Mouse (Mus musculus): ENCODE measurements at regions not wholly inside any gene's neighbourhood (a gene's known extent, or its start where the extent isn't known, plus 50 kb on each side); places are given as distances from the start of the nearest gene placed in this dataset.

DNA sequence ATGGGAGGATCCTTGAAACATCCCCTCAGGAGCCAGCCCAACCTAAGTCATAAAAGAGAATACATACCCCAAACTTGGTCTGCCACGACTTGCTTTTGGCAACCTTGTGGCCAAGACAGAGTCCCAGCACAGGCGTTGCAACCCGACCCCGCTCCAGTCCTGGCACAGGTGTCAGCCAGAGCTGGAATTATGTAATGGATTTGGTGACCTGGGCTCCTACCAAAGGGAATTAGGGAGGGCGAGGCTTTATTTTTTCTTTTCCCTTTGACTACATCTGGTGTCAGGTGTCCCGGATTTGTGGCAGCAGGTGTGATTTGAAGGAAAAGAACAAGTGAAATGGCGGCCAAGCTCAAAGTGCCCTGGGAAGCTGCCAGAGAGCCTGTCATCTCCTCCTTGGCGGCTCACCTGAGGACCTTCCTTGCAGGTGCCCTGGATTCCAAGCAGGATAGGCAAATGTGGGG, 212.9 kb downstream of the Mef2c start:
- DNase-seq (ENCODE audit: low read depth, low spot score), result no peak

DNA sequence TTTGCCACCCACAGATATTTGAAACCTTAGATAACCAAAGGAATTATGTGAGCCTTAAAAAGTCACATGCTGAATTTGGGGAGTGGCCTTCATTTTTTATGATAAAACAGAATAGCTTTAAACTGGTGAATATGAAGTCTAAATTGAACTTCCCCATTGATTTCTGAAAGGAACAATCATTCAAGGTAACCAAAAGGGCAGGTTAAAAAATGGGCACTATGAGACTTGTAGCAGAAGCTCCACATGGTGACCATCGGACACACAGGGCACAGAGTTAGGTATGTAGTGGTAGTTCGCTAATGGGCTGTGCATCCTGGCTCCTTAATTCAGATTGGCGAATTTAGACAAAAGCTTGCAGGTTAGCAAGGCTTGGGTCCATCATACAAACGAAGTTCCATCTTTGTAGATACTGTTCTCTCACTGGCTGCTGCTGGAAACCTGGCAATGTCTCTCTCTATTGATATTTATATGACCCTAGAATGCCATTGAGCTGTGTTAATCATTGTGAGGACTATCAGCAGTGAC, 213.9 kb downstream of the Mef2c start:
- no peak for DNase-seq (ENCODE audit: low read depth, low spot score)

DNA sequence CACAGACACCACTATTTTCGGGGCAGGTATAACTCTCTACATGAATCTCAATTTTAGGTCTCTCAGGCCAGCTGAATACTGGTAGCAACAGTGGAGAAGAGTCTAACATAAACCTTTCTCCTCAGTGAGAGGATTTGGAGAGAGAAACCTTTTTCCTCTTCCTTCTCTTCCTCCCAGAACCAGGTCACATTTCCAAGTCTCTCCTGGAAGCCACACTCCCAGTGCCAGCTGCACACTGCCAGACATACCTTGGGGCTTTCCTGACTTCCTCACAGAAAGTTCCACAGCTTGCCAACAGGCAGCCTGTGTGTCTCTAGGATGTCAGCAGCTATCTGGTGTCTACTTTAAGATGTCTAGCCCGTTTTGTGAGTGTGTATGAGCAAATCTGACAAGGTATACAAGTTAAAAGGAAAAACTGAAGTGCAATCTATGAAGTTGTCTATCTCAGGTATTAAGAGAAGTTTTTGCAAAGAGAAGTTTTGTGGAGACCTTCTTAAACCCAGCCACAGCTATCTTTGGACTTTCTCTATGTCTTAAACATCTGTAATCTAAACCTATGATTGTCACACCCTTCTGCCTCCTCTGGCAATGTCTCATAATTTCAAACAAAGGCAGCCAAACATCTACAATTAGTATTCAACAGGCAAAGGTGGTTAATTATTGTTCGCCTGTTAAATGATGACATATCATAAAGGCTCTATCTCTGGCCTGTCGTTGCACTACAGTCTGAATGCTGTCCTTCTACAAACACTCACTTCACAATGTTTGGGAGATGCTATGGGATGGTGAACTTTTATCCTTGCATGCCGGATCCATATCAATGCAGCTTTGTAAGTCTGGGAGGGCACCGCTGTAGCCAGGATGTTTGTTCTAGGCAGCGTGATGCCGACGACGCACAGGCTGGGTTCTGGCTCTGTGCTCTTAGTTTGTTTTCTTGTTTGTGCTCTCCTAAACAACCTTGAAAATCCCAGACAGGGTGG, 214.9 kb downstream of the Mef2c start:
- no peak for DNase-seq (ENCODE audit: low read depth, low spot score)

DNA sequence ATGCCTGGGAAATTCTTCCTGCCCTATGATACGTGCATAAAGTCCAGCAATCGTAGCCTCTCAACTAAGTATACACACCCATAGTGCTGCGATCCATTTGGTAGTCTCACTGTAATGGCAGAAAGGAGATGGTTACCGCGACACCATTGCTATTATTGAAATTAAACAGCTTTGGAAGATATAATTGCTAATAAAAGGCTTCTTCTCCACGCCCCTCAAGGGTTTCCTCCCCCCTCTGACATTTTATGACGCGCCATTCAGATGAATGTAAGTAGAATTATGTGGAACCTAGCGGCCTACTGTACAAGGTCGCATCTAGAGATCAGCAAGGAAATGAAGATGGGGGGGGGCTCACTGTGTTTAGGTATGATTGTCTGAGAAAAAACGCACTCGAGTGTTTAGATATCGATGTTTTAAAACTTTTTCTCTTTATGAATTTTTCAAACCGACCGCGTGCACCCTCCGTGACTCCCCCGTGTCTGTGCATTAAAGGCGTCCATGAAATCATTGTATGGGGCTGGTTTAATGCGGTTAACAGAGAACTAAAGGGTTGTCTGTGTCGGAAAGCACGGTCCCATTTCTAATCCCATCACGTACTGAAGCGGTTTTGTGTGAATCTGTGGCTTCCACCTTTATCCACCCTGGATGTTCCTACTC, 215.9 kb downstream of the Mef2c start:
- no peak for DNase-seq (ENCODE audit: low read depth, low spot score)

DNA sequence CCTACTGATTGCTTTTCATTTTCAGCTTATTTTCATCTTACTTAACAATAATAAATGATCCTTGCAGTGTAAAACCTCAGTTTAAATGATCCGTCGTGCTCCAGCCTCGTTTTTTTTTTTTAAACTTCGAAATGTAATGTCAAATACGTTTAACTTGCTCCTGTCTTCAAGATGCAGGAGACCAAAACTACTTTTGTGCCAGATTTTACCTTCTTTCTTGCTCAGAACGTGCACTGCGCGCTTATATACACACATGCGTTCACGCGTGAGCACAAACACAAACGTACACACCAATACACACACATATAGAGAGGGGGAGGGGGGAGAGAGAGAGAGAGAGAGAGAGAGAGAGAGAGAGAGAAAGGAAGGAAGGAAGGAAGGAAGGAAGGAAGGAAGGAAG, 216.5 kb downstream of the Mef2c start:
- no peak for DNase-seq (ENCODE audit: low read depth, low spot score)

DNA sequence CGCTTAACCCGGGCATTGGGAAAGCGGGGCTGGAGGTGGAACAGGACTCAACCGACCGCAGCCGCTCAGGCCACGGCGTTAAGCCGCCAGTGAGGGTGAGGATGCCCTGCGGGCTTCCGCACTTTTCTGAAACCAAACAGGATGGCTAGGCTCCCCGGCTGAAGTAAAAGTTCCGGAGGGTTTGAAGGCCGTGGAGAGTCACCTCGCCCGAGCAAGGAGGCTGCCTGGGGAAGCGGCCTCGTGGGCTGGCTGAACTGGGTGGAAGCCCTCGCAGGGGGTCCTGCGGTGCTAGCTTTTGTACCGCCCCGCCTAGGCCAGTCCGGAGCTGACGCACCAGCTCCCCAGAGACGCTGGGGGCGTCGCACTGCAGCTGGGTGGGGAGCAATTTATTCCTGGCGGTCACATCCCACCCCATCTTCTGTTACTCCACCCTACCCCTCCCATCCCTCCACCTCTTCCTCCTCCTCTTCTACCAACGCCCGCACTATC, 217.1 kb downstream of the Mef2c start:
- no peak for DNase-seq (ENCODE audit: low read depth, low spot score)

DNA sequence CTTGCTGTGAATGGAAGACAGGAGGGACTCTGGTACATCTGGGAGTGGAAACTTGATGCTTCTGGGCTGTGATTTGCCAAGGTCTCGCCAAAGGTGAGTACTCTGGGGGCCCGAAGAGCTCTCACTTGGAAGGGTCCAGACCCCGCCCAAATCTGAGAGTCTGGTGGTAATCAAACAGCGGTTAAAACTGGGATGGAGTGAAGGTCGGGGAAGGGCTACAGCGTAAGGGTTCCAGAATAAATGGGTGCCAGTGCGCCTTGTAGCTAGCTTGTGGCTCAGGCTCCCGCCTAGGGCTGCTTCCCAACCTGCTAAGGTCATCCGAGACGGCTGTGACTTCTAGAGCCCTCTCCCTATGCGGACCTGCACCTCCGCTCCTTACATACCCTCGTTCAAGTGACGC, 217.7 kb downstream of the Mef2c start:
- DNase-seq (ENCODE audit: low read depth, low spot score), result no peak

DNA sequence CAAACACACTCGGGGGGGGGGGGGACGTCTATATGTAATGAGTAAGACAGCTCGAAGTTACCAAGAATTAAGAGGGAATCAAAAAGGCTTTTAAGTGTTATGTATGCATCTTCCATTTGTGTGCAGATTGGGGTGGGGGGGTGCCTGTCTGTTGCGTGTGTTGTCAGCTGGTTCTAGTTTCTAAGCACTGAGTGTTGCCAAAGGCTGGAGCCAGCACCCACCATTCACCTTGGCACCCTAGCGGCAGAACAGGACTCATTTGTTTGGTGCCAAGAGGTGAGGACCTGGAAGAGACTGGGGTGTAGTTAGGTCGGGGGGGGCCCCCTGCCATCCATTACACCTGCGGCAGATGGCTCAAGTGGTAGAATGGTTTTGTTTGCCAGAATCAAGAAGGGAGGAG, 218.4 kb downstream of the Mef2c start:
- no peak for DNase-seq (ENCODE audit: low read depth, low spot score)

DNA sequence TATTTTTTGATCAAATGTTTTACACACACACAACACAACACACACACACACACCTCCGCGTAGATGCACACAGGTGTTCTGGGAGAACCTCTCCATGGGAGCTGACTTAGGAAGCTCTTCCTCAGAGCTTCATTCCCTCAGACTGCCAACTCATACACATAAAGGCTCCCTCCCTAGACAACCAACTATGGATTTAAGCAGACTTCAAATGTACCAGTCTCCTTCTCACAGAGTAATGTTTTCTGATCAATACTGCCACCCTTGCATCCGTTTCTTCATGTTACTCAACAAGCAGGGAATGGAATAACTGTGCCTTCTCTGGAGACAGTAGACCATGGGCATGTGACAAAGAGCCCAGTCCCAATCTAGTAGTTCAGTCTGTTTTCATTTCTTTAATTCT, 219.0 kb downstream of the Mef2c start:
- DNase-seq (ENCODE audit: low read depth, low spot score), result no peak

DNA sequence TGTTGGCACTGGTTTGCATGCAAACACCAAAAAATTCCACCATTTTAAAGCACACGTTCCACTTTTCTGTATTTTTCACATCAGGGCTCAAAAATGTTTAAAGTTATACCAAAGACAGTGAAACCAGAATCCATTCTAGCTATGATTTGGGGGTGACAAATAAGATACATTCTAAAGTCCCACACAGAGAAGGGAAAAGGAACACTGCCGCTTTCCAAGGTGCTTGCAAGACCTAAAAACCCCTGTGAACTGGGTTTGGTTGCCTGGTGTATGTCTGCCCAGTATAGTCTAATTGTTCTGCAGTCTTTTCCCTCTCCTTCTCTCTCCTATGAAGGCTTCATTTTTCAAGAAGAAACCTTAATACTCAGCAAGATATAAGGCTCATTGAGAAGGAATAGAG, 219.6 kb downstream of the Mef2c start:
- DNase-seq (ENCODE audit: low read depth, low spot score), result no peak

DNA sequence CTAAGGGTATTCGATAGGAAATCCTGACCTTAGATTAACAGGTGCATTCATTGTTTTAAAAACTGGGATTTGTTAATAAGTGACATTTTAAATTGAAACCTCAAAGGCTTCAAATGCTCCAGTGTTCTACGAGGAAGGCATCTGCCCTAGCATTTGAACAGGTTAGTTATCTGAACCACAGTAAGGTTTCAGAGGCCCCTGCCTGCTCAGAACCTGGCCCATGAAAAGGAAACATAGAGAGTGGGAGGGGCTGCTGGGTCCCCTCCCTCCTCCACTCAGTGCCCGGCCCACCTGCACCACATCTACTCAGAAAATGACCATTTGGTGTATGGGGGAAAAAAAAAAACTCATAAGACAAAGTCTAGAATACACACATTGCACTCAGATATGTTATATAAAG, 220.4 kb downstream of the Mef2c start:
- no peak for DNase-seq (ENCODE audit: low read depth, low spot score)

DNA sequence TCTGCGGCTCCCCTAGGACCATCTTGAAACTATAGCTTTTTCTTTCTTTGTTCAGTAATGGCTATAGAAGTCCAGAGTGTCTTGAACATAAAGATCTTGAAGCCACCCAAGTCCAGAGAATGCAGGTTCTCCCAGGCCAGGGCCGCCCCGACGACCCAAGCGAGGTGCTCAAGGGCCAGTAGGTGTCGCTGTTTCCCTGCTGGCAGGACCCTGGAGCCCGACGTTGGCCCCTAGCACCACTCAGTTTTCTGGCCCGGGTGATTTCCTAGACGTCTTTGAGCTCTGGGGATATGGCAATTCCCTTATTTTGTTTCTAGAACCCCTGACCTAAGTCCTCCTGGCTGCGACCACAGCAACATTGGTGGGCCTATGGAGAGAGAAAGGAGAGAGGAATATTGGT, 221.2 kb downstream of the Mef2c start:
- peak; percentile 70 for DNase-seq (ENCODE audit: low read depth, low spot score)

DNA sequence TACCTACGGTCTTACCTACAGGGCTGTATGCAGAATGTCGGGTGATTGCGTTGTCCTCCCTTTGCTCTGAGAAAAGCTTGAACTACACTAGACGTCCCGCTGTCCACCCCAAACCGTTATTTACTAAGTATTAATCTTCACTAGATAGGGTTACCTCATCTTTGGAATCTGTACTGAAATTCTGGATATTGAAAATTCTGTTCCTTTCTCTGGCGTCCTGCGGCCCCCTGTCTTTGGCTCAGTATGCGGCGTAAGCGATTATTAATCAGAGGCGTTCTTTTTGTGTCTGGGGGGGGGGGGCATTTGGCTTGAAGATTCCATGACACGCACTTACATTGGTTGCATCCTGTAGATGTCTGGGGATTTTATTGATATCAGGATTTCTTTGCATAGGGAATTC, 222.0 kb downstream of the Mef2c start:
- no peak for DNase-seq (ENCODE audit: low read depth, low spot score)

DNA sequence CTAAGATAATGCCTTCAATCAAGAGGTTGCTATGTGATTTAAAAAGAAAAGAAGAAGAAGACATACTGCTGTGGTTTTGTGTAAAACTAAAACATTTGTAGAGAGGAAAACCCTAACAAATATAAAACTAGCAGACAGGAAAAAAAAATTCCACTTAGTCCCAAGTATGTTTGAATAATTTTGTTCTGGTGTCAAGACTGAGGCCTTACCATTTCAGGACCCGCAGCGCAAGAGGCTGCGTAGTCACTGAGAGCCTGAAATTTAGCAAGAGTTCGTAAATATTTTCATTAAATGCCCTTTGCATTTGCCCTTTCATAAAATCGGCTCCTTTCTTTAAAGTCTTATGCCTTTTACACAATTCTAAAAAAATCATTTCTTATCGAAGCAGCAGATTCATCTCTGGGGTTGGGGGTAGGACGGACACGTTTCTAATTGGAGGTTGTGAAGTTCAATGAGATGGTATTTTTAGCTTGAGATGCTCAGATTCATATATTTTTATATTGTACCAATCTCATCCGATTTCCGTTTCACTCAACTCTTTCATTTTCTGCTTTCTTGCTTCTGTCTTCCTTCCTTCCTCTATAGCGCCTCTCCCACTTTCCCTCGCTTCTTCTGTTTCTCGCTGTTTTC, 222.6 kb downstream of the Mef2c start:
- DNase-seq (ENCODE audit: low read depth, low spot score), result no peak

DNA sequence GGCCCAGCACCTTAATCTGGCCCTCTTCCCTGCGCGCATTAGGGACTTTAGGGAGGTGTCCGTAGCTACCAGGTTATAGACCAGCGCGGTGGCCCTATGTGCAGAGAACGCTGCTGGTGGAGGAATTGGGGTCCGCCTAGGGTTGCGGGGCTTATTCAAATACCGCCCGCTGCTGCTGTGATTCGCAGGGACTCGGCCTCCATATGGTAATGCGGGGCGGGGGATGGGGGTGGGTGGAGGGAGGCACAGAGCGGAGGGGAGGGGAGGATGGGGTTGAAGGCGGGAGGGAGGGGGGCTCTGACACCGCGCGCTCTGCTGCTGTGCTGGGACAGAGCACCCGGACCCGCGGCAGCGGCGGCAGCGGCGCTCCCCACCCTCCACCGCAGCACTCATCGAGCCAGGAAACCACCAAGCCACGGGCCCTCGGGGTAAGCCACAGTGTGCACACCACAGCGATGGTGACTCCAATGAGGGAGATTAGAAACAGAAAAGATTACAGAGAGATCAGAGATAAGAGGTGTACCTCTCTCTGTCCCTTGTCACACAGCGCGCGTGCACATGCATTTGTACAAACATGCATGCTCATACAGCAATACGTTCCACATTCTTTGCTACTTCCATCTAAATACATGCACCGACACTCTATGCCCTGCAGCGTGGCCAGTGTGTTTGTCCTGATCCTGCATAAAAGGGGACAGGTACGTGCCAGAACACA, 223.4 kb downstream of the Mef2c start:
- no peak for DNase-seq (ENCODE audit: low read depth, low spot score)

DNA sequence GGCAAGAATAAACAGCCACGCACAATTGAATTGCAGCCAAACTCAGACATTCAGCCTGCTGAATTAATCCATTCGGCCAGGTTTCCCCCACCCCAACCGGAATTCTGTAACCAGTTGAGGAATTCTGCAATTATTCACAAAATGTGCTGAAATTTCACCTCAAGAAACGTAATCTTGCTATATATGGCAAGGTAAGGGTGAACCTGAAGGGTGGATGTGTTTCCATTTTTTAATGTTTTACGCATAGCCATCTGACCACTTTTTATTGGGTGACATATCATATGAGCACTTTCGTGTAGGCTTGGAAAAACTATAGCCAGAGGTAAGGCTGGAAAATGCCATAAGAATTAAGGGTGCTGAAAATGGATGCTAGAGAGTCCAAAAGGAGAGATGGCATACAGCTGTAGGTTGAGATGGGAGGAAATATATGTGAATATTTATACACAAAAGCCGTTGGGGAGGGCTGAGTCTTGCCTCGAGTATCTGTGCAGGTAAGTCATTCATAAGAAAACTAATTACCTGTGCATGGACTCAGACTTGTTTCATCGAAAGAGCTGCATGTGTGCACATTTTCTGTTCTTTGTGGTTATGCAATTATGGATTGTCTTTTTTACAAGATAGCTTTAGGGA, 224.0 kb downstream of the Mef2c start:
- DNase-seq (ENCODE audit: low read depth, low spot score), result no peak

DNA sequence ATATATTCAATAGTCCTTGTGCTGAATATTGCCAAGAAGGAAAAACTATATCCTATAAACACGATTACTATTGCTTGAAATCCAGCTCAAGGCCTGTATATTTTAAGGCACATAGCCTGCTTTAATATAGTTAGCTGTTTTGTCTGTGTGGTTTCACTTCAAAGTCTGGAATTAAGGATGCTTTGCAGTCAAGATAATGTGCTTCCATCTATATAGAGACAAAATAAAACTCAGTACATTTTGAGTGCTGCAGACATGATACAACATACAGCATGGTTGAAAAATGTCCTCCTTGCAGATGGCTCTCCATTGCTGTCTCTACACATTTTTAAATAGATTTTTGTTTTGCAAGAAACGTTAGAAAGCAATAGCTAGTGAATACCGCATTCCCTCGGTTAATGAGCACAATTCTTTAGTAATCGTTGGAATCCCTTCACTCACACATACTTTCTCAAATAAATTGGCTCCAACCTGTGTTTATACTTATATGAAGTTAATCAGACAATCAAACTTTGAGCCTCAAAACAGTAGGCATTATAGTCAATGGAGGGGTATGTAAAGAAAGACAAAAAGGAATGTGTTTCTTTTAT, 224.7 kb downstream of the Mef2c start:
- no peak for DNase-seq (ENCODE audit: low read depth, low spot score)

DNA sequence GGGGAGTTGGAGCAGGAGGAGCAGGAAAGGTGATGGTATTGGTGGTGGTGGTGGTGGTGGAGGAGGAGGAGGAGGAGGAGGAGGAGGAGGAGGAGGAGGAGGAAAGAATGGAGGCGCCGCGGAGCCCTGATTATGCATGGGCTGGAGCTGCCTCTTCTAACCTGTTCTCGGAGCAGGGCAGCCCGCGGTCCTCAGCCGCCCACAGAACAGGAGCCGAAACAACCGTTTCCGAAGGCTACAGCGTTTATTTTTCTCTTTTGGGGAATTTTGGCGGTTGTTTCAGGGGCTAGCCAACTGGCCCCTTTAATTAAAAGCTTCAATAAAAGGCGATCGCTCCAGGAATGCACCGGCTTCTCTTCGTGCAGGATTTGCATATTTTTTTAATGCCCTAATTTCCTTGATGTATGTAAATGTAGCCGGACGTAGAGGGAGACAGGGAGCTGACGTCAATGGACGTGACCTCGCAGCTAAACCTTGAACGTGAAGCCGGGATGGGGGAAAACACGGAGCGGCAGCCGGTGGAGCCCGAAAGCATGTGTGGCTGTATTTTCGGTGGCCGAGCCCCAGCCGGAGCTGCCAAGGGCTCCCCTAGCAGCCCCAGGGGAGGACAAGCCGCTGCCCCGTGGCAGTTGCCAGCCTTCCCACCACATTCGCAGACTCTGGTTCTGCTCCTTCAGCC, 225.6 kb downstream of the Mef2c start:
- DNase-seq (ENCODE audit: low read depth, low spot score), result peak; percentile 43

DNA sequence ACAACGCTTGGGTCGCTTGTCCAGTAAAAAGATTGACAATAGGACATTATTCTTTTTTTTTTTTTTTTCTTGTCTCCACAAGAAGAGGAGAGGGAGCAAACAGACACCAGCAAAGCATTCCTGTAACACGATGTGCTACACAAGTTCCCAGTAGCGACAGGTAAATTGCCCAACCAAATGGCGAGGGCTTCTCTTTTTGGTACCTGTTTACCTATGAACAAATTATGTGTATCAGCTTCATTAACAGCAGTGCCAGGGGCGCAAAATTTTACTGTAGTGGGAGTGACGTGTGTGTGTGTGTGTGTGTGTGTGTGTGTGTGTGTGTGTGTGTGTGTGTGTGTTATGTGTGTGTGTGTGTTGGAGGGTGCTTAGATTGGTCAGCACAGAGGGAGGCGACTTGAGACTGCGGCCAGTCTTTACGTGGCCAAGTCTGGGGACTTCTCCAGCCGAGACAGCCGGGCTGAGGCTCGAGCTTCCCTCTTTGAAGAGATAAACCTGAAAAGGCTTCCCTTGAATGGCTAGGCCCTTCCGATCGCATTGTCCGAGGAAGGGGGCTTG, 226.4 kb downstream of the Mef2c start:
- no peak for DNase-seq (ENCODE audit: low read depth, low spot score)
